Mouse (Mus musculus) layer of hippocampus, postnatal 25 days (tissue): ENCODE results near the gene Nucb1. TPM values are rescaled to one million over a fixed set of nuclear protein-coding genes. Genes with fewer than 3 reads are reported as not detected.
"Not testable (repeated sequence)": the region's sequence is repeated elsewhere in the genome, so short reads cannot be mapped to it uniquely, and the experiment has no call there.

Source experiments
- DNase-seq, 2 experiments: peaks; one replicate each; pipeline ENCODE4 v3.0.0; 2022; ENCODE audit warnings: mixed read lengths in 2 of 2, low spot score in 1 of 2; ENCODE audit errors: extremely low spot score in 1 of 2
- total RNA-seq, 2 experiments: library from RNA; stranded (reverse); gene quantifications; 2 replicates each; pipeline ENCODE4 v1.2.3; 2021

Nucb1 gene
- total RNA-seq, 2 experiments from 2014 or later: 102 to 105 TPM

DNA sequence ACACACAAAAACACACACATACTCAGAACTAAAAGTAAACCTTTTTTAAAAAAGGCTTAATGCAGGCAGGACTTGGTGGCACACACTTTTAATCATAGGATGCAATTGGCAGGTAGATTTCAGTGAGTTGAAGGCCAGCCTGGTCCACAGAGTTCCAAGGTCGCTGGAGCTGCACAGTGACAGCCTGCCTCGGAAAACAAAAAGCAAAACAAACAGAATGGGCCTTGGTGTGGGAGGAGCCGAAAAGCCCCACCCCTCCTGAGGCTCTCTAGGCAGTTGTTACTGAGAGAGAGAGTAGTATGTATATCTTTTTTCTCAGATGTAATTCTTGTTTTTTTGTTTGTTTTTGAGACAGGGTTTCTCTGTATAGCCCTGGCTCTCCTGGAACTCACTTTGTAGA, 18.9 kb downstream of the Nucb1 start:
- no peak for DNase-seq

GRCm38 (mm10) chr7:45490822-45491221, 19.4 kb downstream of the Nucb1 start:
- no peak for DNase-seq

GRCm38 (mm10) chr7:45489578-45489977, 20.6 kb downstream of the Nucb1 start:
- no peak for DNase-seq

DNA sequence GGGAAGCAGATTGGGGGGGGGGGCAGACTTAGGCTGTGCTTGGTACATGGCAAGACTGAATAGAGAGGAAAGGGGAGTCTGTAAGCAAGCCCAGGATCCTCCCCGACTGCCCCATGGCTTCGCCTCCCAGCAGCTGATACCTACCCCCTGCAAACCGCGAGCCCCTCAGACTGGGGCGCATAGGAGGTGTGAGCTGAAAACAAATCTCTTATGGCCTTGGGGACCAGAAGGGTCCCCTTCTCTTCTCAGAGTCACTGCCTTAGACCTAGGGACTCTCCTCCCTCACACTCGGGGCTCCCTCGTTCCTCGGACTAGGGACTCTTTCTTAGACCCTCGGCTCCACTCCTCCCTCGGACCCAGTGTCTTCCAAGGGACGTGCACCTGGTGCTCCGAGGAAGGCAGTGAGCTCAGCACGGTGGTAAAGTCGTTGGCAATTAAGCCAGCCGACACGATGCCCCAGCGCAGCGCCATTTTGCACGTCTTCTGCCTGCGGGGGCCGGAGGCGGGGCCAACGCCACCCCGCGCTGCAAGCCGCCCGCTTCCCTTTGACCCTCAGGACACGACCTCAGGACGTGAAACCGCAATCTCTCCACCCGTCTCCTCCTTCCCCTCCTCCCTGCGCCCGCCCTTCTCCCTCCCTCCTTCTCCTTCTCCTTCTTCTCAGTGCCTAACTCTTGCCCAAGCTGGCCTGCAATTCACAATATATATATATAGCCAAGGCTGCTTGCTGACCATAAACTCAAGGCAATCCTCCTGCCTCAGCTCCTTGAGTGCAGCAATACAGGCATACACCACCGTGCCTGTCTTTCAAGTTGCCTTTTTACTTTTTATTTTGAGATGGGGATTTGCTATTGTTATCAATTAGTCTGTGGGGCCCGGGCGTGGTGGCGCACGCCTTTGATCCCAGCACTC, 21.7 kb downstream of the Nucb1 start, which contains the start of gene Dhdh:
Gene Dhdh, minus strand, starts transcription at position 513 of the 912 bp plus-strand sequence.
- DNase-seq: peak in 1 of 2 experiments; percentile 48

DNA sequence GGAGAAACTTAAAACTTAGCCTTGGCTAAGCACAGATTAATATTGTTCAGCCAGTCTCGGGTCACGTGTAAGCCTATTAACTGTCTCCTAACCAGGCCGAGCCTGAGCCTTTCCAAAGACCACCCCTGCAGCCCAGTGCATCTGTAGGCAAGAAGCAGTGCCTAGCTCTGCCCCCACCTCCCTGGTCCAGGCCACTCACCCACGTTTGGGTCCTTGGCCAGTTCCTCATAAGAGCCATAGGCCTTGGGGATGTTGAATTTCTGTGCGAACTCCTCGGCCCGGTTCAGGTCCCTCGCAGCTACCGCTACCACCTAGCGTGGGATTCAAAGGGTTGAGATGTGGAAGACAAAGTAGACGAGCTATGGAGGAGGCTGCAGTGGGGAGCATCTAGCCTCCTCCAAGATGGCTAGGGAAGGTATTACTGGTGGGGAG, 22.3 kb downstream of the Nucb1 start:
- no peak for DNase-seq

GRCm38 (mm10) chr7:45486761-45487415, 23.3 kb downstream of the Nucb1 start, which contains the start of gene Gm45808:
Gm45808 (minus strand) TSS chr7:45486811.
- no peak for DNase-seq

- DNase-seq: no peak
Measured at GRCm38 (mm10) chr7:45486158-45486557, 24.0 kb downstream of the Nucb1 start.

- not testable (repeated sequence) for DNase-seq
Measured at GRCm38 (mm10) chr7:45484985-45485384, 25.2 kb downstream of the Nucb1 start.

DNA sequence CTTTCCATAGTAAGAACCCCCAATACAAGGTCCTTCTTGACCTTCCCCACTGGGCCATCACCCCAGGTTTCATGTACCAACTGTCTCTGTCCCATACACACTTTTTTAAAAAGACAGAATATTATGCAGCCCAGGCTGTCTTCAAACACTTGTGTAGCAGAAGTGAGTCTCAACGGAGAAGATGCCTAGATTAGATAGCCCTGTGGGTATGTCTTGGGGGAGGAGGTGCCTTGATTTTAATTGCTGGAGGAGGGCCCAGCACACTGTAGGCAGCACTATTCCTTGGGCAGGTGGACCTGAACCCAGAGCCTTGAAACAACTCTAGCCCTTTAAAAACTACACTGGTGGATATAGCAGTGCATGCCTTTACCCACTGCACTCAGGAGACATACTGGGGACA, 28.0 kb downstream of the Nucb1 start:
- no peak for DNase-seq

DNA sequence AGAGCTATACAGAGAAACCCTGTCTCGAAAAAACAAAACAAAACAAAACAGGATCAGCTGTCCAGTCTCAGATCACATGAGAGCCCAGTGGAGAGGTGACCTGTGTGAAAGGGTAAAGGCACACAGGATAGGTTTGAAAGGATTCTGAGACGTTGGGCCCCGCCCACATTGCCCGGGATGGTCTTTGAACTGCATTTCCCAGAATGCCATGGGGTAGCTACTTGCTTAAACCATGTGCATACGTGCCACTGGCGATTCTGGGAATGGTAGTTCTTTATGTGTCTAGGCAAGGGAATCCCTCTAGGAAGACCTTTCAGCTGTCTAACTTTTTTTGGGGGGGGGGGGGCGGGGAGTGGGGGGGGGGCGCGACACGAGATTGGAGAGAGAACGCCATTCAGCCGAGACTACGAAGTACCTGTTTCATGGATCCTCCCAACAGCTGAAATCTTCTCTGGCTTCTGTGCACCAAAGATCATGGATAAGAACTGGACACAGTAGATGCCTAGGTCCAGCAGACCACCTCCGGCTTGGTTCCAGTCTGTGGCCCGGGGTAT, 28.8 kb downstream of the Nucb1 start, which contains the start of gene Tulp2:
Gene Tulp2, plus strand, starts transcription at position 504 of the 554 bp plus-strand sequence.
- peak in 1 of 2 experiments; percentile 53 for DNase-seq

DNA sequence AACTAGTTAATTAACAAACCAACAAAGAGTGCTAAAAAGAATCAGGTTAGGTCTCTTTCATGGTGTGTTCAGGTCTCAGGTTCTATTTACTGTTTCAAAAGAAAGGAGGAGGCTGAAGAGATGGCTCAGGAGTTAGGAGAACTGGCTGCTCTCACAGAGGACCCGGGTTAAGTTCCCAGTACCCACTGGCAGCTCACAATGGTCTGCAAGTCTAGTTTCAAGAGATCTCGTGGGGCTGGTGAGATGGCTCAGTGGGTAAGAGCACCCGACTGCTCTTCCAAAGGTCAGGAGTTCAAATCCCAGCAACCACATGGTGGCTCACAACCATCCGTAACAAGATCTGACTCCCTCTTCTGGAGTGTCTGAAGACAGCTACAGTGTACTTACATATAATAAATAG, 29.9 kb downstream of the Nucb1 start:
- not testable (repeated sequence) for DNase-seq

GRCm38 (mm10) chr7:45478774-45479173, 31.4 kb downstream of the Nucb1 start:
- DNase-seq: no peak

GRCm38 (mm10) chr7:45477003-45477402, 33.2 kb downstream of the Nucb1 start:
- peak; percentile 26 to 53 for DNase-seq

- no peak for DNase-seq
Measured at GRCm38 (mm10) chr7:45476453-45476852, 33.8 kb downstream of the Nucb1 start.

GRCm38 (mm10) chr7:45475291-45475969, 34.8 kb downstream of the Nucb1 start:
- DNase-seq: no peak

DNA sequence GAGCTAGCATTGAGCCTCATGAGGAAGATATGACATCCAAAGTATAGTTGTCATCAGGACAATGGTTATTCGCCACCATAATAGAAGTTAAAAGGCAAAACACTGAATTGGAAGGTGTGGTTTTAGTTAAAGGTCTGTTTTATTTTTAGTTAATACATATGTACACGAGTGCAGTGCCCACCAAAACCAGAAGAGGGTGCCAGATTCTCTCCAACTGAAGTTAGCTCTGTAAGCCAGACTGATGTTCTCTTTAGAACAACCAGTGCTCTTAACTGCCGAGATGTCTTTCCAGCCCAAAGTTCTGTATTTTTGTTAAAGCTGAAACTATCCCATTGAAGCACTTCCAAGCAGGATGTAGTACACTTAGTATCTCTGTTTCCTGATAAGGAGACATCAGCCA, 39.3 kb downstream of the Nucb1 start:
- DNase-seq: peak in 1 of 2 experiments; percentile 84

- DNase-seq: no peak
Measured at GRCm38 (mm10) chr7:45467090-45467670, 43.0 kb downstream of the Nucb1 start.

- DNase-seq: peak; percentile 89 to 90
Measured at GRCm38 (mm10) chr7:45466283-45467089, 43.7 kb downstream of the Nucb1 start, which contains the start of gene Bax. Bax (minus strand) TSS chr7:45466898.

GRCm38 (mm10) chr7:45465549-45465948, 44.7 kb downstream of the Nucb1 start:
- peak in 1 of 2 experiments; percentile 19 for DNase-seq
